Mouse (Mus musculus) regulatory T cell (primary cell): ENCODE results near the gene Gm20479.

Source experiments
- in situ Hi-C: fragments of 300-600 bp; cut with MboI, MseI; formaldehyde crosslinking; loops from one replicate; pipeline ENCODE4 v1.15.1; 2025; ENCODE audit warnings: high pct_unique_total_duplicates

Gm20479 gene

DNA sequence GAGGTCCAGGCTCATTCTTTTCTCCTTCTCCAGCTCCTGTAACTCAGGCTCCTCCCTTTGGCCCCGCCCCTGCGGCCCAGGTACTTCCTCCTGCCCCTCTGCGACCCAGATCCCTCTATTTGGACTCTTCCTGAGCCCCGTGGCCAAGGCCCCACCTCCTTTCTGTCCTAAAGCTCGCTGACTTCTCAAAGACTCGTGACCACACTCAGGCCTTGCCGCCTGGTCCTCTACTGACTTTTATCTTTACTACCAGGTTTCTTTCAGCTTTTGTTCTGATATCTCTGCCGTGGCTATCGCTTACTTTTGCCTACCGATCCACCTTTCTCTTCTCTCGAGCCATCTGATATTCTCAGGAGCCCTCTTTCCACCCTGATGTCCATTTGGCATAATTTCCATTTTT, 10.8 kb upstream of the Gm20479 start:
- in situ Hi-C loops = no loop called here

DNA sequence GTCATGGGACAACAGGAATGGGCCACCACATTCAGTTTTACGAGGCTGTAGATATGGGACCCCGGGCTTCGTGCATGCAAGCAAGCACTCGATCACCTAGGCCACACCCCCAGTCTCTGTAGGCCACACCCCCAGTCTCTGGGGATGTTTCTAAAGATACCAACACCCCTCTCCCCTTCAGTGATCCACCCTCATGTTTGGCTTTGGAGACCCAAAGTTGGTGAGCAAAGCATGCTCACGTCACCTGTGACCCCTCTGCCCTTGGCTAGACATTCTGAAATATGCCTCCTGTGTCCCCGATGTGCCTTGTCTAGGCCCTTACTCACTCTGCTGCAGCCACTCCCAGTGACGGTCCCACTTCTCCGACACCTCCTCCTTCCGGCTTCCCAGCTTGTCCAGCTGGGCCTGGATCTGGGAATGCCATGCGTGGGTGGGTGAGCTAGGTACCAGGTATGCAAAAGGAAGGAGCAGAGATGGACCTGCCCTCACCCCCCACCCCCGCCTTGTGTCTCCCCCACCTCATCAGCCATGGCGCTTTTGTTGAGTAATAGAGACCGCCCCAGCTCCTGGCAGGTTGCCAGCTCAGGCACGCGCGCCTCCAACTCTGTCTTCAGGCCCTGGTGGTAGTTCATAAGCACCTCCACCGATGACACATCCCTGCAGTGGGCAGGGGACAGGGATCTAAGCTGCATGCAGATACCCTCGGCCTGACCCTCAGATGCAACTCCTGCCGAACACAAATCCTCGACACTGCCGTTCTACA, 9.0 kb upstream of the Gm20479 start:
- in situ Hi-C loops = no loop called here

DNA sequence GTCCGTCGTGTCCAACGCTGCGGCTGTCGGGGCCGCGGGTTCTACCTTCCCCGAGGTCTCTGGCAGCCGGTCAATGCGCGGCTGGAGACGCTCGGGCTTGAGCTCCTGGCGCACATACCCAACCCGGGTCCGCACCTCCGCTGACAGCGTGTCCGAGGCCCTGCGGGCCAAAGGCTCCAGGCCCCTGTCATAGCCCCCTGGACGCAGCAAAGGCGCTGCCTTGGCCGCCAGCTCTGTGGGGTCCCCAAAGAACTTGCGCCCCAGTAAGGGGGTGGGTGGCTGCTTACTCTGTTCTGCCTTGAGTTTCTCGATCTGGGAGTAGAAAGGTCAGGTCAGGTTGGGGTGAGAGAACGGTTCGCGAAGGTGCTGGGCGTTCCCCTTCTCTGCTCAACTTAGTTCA, 7.2 kb upstream of the Gm20479 start:
- in situ Hi-C loops = loop anchor here (5.0 kb wide), 1 partner anchor 808 kb away; no protein-coding TSS in a partner anchor

DNA sequence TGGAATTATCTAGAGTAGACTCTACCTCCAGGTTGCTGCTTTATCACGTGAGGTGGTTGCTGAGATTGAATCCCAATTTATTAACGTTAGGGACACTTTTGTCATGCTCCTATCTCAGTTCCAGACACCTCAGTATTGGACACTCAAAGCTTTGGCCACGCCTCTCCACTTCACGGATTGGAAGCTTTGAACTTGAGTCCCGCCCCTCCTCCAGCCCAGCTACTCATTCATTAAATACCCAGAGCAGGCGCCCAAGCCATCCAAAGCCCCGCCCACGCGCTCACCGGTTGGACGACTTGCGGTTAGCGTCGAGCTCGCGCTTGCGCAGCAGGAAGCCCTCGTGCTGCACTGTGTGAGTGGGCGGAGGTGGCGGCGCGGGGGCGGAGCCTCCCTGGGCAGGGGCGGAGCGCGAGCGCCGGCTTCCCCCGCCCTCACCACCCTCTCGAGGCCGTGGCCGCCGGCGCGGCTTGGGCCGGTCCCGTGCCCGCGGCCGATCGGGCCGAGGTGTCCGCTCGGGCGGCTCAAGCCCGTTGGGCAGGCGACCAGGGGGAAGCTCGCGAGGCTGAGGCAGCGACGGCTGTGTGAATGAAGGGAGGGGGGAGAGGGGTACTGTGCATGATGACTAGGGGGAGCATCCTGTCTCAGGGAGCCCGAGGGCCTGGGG, 4.2 kb upstream of the Gm20479 start:
- in situ Hi-C loops = loop anchor here (5.0 kb wide), 1 partner anchor 811 kb away; no protein-coding TSS in a partner anchor

DNA sequence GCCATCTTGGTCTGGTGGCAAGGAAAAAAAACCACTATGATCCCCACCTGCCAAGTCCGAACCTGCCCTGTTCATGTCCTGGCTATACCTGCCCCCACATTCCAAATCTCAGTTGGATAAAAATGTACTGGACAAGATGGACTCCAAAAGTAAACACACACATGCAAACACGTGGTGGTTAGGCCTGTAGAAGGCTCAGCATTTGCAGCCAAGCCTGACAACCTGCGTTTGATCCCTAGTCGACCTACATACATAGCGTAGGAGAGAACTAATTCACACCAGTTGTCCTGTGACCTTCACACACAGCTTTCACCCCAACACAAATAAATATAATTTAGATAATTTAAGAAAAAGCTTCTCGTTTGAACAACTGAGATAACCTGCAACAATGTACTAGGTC, 3.5 kb upstream of the Gm20479 start:
- in situ Hi-C loops = loop anchor here (5.0 kb wide), 1 partner anchor 812 kb away; no protein-coding TSS in a partner anchor

DNA sequence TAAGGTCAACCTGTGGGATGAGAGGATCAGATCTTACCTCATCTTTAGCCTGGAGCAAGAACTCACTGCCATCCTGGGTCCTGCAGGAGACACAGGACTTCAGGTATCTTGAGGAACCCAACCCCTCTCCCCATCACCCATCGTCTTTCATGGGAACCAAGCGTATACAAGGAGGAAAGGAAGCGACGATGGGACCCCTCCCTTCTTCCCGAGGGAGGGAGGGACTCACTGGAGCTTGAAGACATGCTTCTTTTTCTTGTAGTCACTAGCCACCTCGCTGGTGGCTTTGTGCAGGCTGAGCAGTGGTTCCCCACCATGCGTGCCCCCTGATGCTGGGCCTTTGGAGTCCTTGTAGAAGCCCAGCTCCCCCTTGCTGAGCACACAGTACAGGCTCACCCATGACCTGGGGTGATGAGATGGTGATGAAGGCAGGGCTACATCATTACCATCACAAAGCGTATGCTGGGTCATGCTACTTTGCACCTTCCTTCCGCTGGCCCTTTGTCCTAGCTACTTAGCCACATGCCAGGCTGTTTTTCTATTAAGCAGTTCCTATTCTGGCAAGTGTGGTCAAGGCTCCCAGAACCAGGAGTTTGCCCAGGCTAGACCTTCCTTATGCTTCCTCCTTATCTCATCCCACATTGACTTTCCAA, 2.6 kb upstream of the Gm20479 start:
- in situ Hi-C loops = loop anchor here (5.0 kb wide), 1 partner anchor 812 kb away; no protein-coding TSS in a partner anchor

DNA sequence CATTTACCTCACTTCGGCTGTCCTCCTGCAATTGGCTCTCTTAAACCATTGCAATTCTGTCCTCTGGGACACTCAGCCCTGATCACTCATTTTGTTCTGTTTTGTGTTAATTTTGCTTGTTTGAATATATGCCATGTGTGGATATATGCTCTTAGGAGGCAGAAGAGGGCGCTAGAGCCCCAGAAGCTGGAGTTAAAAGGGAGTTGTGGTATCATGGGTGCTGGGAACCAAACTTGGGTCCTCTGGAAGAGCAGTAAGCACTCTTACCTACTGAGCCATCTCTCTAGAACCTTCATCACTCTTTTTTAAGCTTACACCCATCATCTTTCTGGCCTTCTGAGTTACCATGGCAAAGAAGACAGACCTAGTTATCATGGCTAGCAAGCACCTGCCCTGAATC, 1.9 kb upstream of the Gm20479 start:
- in situ Hi-C loops = no loop called here

DNA sequence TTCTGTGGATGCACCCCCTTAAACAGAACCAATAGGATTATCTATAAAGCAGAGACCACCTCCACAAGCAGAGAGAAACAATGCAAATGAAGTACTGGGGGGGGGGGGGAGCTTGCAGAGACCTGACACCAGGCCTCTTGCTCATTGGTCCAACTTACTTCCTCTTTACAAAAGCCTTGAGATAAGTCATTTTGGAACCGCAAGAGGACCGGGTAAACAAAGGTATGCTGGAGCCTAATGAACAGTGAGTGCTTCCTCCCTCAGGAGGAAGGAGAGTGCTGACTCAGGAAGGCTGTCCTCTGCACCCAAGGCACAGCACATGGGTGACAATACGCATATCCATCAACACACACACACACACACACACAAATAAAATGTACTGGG, 368 bp upstream of the Gm20479 start:
- in situ Hi-C loops = no loop called here

DNA sequence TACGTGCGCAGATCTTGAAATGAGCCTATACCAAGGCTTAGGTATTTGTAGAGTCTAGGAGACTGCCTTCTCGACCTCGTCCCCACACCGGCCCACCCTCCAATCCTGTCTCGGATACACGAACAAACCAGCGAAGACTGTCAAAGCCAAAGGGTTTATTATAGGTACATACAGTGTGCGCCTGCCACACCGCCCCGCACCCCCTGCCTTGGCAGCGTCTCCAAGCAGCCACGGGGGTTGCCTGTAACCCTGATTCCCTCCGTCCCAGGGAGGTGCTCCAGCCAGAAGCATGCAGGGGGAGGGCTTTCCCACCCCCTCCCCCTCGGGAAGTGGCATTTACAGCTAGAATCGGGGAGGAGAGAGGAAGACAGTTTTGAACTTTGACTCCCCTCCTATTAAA, 971 bp downstream of the Gm20479 start:
- in situ Hi-C loops = no loop called here

DNA sequence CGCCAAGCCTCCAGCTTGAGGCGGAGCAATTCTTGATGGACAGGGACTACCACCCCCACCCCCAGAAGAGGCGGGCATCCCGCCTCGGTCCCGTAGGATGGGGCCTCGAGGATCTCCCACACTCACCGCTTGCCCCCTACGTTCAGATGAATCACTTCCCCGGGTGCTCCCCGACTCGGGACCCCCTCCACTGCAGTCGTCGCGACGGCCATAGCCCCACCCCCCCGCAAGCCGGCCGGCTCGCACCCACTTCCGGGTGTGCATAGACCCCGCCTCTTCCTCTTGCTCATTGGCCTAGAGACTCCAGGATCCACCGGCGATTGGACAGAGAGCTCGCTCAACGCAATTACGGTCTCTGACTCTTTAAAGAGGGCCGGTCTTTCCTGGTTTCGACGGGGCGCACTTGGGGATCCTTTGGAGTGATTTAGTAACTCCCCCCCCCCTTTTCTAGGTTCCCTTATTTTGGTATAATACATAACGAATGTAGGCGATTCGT, 1.4 kb downstream of the Gm20479 start, which contains the start of gene Shkbp1:
TSS of gene Shkbp1 (minus strand) at position 275 of the 496 bp plus-strand sequence.
- in situ Hi-C loops = no loop called here

DNA sequence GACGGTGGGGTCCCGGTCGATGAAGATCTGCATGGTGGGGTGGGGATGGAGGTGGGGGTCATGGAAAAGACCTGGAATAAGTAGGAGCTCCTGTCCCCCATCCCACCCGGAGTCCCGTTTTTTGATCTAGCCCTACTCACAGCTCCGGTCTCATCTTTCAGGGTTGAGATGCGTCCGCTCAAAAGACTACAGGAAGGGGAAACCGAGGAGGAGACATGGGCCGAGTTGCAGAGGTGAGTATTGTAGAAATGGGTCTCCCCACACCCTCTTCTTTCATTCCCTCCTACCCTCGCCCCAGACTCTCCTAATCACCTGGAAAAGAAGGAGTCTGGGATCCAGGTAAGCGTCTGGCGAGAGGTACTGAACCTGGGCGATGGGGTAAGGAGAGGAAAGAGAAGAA, 2.0 kb downstream of the Gm20479 start:
- in situ Hi-C loops = no loop called here

DNA sequence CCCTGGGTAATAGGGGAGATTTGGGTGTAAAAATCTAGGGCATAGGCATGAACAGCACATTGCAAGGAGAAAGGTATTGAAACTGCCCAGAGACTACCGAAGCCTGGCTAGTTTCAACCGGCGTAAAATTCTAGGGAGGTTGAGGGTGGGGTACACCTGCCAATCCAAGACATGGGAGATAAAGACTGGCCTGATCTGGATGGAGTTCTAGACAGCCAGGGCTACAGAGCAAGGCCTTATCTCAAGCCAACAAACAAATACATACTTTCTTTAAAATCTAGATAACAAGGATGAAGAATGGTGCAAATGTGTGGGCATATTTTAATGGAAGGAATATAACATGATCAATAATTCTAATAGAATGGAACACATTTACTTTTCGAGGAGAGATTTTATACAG, 2.4 kb downstream of the Gm20479 start:
- in situ Hi-C loops = no loop called here

DNA sequence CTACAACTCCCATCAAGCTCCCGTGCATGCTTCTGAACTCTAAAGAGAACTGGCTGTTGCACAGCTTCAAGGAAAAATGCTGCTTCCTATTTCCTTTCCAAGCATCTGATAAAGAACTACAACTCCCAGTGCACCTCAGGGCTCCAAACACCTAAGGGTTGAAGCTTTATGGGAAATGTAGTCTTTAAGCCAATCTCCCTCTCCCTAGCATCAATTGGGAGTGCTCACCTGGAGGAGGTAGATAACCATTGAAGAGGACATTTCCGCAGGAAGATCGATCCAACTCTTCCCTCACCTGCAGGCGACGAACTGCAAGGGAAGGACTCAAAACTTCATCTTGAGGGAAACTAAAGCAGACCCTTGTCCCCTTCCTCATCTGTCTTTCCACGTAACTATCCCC, 3.1 kb downstream of the Gm20479 start:
- in situ Hi-C loops = no loop called here

DNA sequence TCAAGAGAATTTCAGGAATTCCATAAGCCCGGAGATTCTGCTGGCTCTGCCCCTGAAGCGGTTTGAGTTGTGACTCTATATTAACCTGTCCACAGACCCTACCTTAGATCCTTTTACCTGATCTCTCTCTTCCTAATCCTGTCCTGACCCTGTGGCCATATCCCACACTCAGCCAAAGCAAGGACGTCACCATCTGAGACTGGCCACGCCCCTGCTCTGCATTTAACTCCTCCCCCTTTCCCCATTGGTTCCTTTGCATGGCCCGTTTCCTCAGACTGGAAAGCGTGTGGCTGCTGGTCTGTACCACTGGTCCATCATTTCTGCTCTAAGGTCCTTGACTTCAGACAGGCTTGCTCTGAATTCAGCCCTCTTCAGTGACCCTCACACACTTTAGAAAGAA, 11.8 kb downstream of the Gm20479 start:
- in situ Hi-C loops = no loop called here

DNA sequence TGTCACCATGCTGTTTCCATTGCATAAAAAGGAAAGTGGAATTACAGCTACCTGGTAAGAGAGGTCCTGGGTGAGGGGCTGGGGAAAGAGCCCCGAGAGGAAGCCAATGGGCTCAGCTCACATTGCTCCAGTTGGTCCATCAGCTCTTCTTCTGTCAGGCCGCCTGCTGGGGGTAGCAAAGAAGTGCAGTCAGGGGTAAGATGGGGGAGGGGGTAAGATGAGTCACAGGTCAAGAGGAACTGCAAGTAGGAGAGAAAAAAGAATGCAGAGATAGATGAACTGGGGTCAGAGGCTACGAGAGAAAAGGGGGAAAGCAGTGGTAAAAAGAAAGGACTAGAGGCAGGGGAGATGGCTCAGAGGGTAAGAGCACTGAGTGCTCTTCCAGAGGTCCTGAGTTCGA, 14.6 kb downstream of the Gm20479 start:
- in situ Hi-C loops = loop anchor here (5.0 kb wide), 1 partner anchor 35 kb away; no protein-coding TSS in a partner anchor

DNA sequence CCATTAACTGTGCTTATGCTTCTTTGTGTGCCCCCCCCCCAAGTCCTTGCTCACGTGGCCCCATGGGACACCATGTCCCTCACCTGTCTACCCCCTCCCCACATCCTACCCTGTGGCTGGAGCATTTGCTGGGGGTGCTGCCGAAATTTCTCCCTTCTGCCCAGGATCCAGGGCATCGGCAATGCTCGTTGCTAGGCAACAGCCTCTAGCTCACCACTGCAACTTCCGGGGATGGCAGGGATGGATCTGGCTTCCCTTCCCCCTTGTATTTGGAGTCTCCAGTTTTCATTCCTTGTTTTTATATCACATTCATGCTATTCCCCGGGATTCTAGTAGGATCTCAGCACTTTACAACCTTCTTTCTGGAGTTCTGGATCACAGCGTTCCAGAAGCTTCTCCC, 17.7 kb downstream of the Gm20479 start:
- in situ Hi-C loops = loop anchor here (10.0 kb wide), 1 partner anchor 1875 kb away; the partner anchor contains the start of gene Catsperg1

DNA sequence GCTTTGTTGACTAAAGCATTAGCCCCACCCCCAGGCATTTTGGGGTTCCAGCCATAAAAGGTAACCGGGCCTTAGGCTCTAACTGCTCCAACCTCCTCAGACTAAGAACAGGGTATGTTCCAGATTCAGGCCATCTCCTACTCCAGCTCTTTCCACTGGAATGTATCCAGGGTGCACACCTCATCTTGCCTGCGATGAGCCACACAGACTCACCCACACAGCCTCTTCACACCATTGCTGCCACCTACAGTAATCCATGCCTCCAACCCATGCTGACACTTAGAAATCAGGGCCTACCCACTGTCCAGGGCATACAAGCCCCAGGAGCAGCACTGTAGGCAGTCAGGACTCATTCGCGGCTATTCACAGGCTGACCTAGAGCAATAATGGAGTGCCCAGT, 18.1 kb downstream of the Gm20479 start:
- in situ Hi-C loops = loop anchor here (10.0 kb wide), 1 partner anchor 1876 kb away; the partner anchor contains the start of gene Catsperg1

DNA sequence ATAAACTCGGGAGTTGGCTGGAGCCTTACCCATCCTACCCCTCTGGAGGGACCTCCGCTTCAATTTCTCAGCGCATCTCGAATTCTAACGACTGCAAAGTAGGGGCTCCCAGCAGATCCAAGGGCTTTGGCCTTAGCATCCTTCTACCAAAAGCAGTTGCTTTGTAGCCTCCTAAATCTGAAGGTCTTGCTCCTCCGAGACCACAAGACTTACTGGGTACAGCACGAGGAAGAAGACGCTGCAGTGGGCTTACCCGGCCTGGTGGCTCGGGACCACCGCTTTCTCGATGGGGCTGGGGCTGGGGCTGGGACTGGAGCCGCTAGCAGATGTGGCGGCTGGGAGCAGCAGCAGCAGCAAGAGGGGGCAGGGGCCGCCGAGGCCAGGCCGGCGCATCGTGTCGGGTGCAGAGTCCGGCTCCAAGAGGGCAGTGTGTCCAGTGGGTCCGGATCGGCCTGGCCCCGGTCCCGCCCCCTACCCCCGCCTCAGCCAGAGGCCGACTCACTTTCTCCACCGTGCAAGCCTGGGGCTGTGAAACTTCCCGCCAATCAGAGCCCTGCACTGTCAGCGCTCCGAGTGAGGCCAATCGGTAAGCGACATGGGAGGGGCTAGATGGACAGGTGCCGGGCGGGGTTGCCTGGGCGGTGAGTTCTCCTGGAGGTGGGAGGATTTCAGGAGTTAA, 19.9 kb downstream of the Gm20479 start, which contains the start of gene Ltbp4:
TSS of gene Ltbp4 (minus strand) at position 518 of the 679 bp plus-strand sequence.
- in situ Hi-C loops = loop anchor here (10.0 kb wide), 1 partner anchor 1877 kb away; the partner anchor contains the start of gene Catsperg1

DNA sequence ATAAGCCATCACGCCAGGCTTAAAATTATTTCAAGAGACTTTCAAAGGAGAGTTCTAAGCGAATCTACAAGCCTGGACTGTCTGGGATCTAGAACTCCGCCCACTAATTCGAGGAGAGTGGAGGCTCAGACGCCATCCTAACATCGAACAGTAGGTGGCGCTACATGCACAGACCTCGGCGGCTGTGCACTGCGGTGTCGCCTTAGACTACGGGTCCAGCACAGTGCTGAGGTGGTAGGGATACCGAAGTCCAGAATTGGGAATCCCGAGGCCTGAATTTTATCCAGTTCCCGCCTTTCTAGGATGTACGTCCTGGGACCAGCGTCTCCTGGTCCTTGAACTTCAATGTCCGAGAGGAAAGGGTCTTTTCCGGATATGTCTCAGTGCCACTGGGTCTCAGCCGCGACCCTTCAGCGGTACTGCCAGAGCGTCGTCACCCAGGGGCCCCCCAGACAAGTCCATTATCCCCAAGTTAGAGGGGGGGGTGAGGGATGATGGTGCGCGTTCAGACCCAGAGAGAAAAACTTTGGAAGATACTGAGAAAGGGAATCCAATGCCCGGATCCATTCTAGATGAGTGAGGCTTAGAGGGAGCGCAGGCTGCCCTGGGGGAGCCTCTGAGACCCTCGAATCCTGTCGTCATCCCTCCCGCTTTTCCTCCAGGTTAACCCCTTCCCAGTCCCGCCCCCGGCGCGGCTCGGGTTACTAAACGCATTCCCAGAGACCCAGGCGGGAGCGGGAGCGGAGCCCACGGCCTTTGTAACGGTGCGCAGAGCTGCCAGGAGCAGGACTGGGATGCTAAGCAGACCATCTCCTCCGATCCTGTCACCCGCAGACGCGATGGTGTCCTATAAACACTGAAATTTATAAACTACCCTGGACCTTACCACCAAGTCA, 21.0 kb downstream of the Gm20479 start:
- in situ Hi-C loops = loop anchor here (10.0 kb wide), 1 partner anchor 1879 kb away; the partner anchor contains the start of gene Catsperg1
